Mouse (Mus musculus): ENCODE data around the gene Scarb1.

DNA sequence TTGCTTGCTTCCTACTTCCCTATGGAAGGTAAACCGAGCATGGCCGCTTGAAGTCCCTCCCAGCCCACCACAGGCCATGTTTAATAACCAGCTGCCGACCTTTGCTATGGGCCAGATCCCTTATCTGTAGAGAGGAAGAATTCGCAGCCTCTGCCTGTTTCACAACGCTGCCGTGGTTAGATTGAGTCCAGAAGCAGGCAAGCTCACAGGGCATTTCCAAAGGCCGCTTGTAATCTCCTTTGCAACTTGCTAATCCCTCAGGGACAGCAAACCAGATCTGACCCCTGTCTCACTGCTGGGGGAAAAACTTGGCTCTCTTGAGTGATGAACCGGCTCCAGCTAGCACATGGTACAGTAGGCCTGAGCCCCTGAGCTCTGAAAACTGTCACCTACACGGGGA, 3.9 kb downstream of the Scarb1 start:
- TF ChIP-seq CTCF (IDR thresholded peaks at IDR 0.05), result no peak
- TF ChIP-seq EP300 (IDR thresholded peaks at IDR 0.05), result no peak

Measured in lung, postnatal 0 days (tissue).